Mouse (Mus musculus) gastrocnemius, postnatal 10 days (tissue): Measurements from ENCODE around the gene Lhx2. TPM values are rescaled to one million over a fixed set of nuclear protein-coding genes. Genes with fewer than 3 reads are reported as not detected.

Experiments
- DNase-seq: peaks from one replicate; pipeline ENCODE4 v3.0.0; 2021; ENCODE audit warnings: mixed read lengths
- total RNA-seq, 2 experiments: library from RNA; stranded (reverse); gene quantifications; 2 replicates each; pipeline ENCODE4 v1.2.3; 2021

The Lhx2 gene
- total RNA-seq, 2 experiments from 2014 or later: 0.59 to 1.2 TPM

- DNase-seq: peak; percentile 28
Measured at GRCm38 (mm10) chr2:38359186-38359585, 20.1 kb downstream of the Lhx2 start.

GRCm38 (mm10) chr2:38359811-38360210 lies 20.7 kb downstream of the Lhx2 start:
- DNase-seq: no peak

GRCm38 (mm10) chr2:38366222-38366621 lies 27.1 kb downstream of the Lhx2 start:
- no peak for DNase-seq

DNA sequence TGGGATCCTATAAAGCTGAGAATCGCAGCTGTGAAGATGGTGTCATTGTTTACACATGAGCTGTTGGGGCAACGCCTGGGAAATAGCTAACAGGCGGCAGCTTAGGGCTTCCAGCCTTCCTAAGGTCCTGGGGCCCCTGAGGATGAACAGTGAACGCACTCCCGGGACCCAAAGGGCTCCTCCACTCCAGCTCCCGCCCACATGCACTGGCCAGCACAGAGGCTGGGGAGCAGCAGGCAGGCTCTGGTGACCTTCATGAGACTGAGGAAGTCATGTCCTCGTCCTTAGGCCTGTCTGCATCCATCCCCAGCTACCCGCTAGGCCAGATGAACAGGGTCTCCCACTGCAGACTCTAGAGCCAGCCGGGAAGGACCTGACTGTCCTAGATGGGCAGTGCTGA lies 27.9 kb downstream of the Lhx2 start:
- peak; percentile 14 for DNase-seq

DNA sequence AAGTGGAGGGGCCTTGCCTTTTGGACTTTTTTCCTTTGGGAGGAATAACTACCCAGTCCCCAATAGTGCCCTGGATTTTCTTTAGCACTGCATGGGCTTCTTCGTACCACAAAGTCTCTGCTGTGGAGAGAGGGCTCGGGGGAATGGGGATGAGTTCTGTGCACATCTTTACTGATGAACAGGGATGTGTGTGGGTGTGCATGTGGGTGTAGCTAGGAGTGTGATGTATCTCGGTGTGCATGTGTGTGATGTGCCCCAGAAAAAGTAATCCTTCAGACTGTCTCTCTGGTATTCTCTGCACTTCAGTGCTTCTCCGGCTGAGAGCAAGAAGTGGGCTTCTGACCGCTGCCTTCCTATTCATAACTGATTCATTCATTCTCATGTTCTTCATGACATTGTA lies 28.8 kb downstream of the Lhx2 start:
- DNase-seq: no peak

- DNase-seq: peak; percentile 42
Measured at GRCm38 (mm10) chr2:38368746-38369330, 29.8 kb downstream of the Lhx2 start.

DNA sequence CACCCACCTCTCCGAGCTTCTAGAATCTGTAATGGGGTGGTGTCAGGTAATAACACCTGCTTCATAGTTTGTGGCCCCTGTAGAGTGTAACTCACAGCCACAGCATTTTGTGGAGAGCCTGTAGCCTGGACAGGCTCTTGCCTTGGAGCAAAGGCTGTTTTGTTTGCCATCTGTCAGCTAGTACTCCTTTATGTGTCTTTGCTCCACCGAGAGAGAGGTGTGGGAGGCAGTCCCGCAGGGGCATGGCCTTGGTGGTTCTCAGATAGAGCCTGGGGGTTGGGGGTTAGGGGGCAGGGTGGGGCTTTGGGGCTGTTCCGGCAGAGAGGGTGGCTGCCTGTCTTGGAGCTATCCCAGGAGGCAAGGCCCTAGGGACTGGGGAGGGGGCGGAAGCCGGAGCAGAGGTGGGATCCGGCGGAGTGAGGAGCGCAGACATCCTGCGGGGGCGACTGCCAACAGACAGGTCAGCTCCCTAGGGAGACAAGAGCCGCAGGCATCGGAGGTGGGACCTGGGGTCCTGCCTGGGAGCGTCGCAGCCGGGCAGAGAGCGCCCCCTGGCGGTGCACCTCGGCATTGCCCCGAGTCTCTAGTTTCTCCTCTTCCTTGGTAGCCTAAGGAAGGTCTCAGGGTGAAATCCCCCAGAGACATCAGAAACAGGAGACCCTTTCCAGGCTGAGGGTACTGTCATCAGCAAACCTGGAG lies 36.7 kb downstream of the Lhx2 start:
- peak; percentile 83 for DNase-seq

DNA sequence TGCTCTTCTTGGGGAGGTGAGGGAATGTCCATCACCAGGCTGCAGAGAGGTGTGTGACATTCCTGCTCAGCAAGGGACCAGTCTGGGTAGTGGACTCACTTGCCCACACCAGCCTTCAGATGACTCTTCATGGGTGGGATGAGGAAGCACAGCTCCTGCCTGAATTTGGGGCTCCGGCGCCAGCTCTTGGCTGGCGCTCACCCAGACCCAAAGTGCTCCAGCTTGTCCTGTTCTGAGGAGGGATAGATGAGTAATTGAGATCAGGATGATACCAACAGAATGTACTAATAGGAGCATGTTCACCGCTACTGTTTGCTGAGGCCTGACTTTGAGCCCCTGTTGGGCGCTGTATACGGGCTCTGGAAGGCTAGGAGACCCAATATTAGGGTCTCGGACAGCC lies 38.2 kb downstream of the Lhx2 start:
- no peak for DNase-seq

- no peak for DNase-seq
Measured at GRCm38 (mm10) chr2:38378346-38378745, 39.3 kb downstream of the Lhx2 start.

- DNase-seq: peak; percentile 18
Measured at GRCm38 (mm10) chr2:38378849-38379545, 39.9 kb downstream of the Lhx2 start.

GRCm38 (mm10) chr2:38379546-38379870 lies 40.4 kb downstream of the Lhx2 start:
- no peak for DNase-seq

DNA sequence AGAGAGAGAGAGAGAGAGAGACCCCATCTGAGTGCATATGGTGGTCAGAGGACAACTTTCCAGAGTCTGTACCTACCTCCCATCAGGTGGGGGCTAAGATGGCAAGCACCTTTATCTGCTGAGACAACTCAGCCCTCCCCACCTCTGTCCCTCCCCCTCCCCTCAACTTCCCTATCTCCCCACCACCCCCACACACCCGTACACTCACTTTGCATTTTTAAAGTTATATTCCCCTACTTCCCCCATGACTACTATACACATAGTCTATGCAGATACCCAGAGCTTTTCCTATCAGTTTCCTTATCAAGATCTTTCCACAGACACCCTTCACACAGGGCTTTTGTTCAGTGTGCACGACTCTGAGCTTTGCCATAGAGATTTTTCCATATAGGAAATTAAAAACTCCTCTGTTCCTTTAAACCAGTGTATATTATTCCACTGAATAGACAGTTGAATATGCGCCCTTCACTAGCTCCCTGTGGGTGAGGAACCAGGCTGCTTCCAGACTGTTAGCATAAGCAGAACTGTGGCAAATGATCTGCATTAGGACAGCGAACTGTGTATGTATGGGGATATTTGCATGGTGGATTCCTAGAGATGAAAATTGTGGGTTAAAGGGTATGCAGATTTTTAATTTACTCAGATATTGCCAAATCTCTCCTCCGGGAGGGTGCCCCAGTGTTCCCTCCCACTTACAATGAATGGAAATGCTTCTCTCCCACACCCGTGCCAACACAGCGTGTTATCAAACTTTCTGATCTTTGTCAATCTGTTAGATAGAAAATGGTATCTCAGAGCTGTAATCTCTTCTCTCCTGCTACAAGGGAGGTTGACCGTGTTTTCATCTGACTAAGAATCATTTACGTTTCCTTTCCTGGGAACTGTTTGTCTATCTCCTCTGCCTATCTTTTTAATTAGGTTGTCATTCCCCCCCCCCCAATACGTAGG lies 41.3 kb downstream of the Lhx2 start:
- DNase-seq: no peak

- no peak for DNase-seq
Measured at GRCm38 (mm10) chr2:38387568-38388262, 48.6 kb downstream of the Lhx2 start.

- DNase-seq: peak; percentile 47
Measured at GRCm38 (mm10) chr2:38394977-38395868, 56.1 kb downstream of the Lhx2 start.

DNA sequence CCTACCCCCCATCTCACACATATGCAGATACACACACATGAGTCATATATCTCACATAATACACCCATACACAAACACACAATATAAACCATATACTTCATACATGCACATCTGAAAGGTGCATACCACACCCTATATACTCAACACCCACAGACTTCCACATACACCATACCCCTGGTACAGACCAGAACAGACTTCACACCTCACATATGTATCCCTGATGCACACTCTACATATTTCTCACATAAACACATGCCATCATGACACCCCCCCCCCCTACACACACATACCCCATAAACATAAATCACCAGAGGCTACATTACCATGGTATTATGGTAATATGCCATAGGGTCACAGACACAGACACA lies 56.8 kb downstream of the Lhx2 start:
- no peak for DNase-seq

GRCm38 (mm10) chr2:38397306-38397705 lies 58.2 kb downstream of the Lhx2 start:
- DNase-seq: no peak

DNA sequence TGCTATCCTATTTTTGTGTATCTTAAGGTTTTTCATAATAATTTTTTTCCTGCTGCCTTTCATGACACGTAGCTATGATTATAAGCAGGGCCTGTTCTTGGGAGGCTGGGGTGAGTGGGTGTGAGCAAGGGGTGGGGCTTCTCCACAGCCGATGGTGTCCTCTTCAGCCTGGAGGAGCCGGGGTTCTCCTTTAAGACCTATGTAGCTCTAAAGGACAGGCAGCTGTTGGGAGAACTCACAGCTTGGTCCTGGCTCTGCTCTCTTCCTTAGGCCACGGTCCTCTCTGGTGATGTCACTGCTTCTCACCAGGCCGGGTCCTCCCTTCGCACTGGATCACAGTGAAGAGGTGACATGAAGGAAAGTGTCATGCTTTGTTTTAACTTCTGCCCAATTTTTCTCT lies 58.8 kb downstream of the Lhx2 start:
- no peak for DNase-seq

- DNase-seq: no peak
Measured at GRCm38 (mm10) chr2:38402611-38403010, 63.5 kb downstream of the Lhx2 start.

- DNase-seq: no peak
Measured at GRCm38 (mm10) chr2:38403231-38403630, 64.2 kb downstream of the Lhx2 start.

- no peak for DNase-seq
Measured at GRCm38 (mm10) chr2:38404007-38404596, 65.0 kb downstream of the Lhx2 start.

- DNase-seq: no peak
Measured at GRCm38 (mm10) chr2:38405356-38405755, 66.3 kb downstream of the Lhx2 start.
